Mouse (Mus musculus) hindbrain, embryonic 10.5 days (tissue): ENCODE data around the gene Nectin3. TPM values are rescaled to one million over a fixed set of nuclear protein-coding genes. Genes with fewer than 3 reads are reported as not detected.

Experiments used
- DNase-seq: peaks from one replicate; pipeline ENCODE4 v3.0.0-alpha.2; 2017; ENCODE audit warnings: low spot score
- H3K27ac ChIP-seq: fragments of 300-500 bp; sonication (generic); 2 replicates; pipeline ENCODE4 v1.5.1; 2016; ENCODE audit warnings: mild to moderate bottlenecking, moderate library complexity
- H3K27me3 ChIP-seq: fragments of 300-500 bp; sonication (generic); 2 replicates; pipeline ENCODE4 v1.6.1; 2016; ENCODE audit warnings: mild to moderate bottlenecking; ENCODE audit not compliant: poor library complexity, insufficient read depth, severe bottlenecking
- H3K36me3 ChIP-seq: fragments of 300-500 bp; sonication (generic); 2 replicates; pipeline ENCODE4 v1.6.1; 2016; ENCODE audit warnings: mild to moderate bottlenecking, moderate library complexity
- H3K4me1 ChIP-seq: fragments of 300-500 bp; sonication (generic); replicated peaks from 2 replicates; pipeline ENCODE4 v1.6.1; 2016; ENCODE audit warnings: mild to moderate bottlenecking
- H3K4me3 ChIP-seq: fragments of 300-500 bp; sonication (generic); 2 replicates; pipeline ENCODE4 v1.5.1; 2016; ENCODE audit warnings: mild to moderate bottlenecking, moderate library complexity
- H3K9me3 ChIP-seq: fragments of 300-500 bp; sonication (generic); 2 replicates; pipeline ENCODE4 v1.6.1; 2016; ENCODE audit warnings: mild to moderate bottlenecking, moderate library complexity
- WGBS: fragments of 180-500 bp; shearing (Covaris S2); methylation state at CpG from one replicate; pipeline ENCODE4 v1.1.7; 2016; 5-methylcytosine and 5-hydroxymethylcytosine counted together
- polyA plus RNA-seq: library from polyadenylated mRNA; unstranded; fragments of >200 nt; fragmentation: Nextera tagmentation; extraction: Ambion mirVana; gene quantifications from 2 replicates; pipeline ENCODE4 v1.2.1, GENCODE M21; 2016

Gene Nectin3
- 38.8 and 43.3 TPM in 2 replicates for polyA plus RNA-seq

DNA sequence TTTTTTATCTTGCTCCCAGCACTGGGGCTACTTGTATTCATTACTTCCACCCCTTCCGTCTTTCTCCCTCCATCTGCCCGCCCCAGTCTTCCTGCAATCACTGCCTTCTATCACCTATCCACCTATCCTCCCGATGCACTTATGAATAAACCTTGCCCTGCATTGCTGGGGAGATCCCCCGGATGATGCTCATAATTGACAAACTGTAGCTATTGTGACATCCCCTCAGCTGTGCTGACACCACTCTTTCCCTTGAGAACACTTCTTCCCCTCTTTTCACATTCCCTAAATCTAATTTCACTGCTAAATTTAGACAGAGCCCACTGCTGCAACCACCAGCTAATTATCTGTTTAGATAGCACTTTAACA is at the start of gene Nectin3:
Gene Nectin3, minus strand, starts transcription at position 105 of the 369 bp plus-strand sequence.
- peaks cover 6% of the 10 kb centered on the region; the same call in 1 of the 2 replicates for H3K27me3 ChIP-seq
- peak within 1 kb of the TSS; percentile 91 for H3K4me3 ChIP-seq
- peak within 1 kb of the TSS; percentile 98 for H3K27ac ChIP-seq
- no peak for DNase-seq
- H3K9me3 ChIP-seq: no peaks in the 10 kb centered on the region
- H3K36me3 ChIP-seq: no peaks in the 10 kb centered on the region
- H3K4me1 ChIP-seq: peaks cover 31% of the 10 kb centered on the region
- 5% methylated on average over 4 of the region's 4 CpGs for WGBS

DNA sequence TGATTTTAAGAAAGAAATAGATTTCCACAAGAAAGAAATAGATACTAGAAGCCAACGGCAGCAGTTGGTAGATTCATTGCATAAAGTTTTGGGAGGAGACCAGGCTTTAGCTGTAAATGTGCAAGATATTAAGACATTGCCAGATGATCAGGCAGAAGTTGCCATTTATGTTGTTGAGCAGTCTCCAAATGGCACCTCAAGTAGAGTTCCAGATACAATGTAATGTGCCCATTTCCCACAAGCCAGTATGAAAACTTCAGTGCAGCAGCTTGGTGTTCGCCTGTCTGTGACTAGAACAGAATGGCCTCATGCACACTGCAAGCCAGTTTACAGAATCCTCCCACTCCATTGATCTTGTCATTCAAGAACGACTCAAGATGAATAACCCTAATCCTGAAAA is 39.8 kb upstream of the Nectin3 start:
- Histone ChIP-seq H3K27me3 (no peaks in the 10 kb centered on the region), H3K27ac (no peak overlapping the region), H3K4me3 (no peak overlapping the region), H3K36me3 (no peaks in the 10 kb centered on the region), H3K4me1 (no peaks in the 10 kb centered on the region), H3K9me3 (no peaks in the 10 kb centered on the region)
- DNase-seq: no peak
- WGBS: 80% methylated on average over 3 of the region's 3 CpGs

DNA sequence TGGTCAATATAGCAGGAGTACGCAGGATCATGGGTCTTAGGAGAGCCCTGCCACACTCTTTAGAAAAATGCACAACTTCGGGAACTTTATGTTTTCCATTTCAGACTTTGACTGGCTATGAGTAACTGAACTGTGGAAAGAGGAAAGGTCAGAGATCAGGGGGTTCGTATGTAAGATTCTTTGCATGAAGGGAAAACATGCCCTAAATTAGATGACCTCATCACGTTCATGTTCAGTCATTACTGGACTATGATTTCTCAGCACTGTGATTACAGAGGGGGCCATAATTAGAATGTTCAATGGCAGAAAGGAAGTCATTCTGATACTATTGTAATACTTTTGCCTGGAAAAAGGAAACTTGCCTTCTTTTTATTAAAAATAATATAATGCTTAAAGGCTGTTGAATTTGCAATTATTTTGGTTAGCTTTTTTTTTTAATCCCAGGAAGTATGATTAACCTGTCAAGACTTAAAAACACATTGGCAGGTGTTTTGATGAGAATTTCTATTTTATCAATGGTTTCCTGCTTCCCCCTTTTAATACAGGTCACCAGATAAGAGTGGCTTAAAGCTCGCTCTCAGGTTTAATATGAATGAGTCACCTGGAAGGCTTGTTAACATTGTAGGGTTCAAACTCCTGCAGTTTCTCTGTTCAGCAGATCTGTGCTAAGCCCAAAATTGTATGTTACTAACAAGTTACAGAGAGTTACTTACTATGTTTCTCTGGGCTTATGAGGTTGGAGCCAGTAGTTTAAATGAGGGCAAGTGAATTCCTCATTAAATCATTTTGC is 34.3 kb upstream of the Nectin3 start:
- Histone ChIP-seq H3K9me3 (no peaks in the 10 kb centered on the region), H3K4me3 (no peak overlapping the region), H3K36me3 (no peaks in the 10 kb centered on the region), H3K27ac (no peak overlapping the region), H3K27me3 (no peaks in the 10 kb centered on the region), H3K4me1 (peaks cover 5% of the 10 kb centered on the region)
- 89% methylated on average over 5 of the region's 5 CpGs for WGBS
- DNase-seq: no peak

DNA sequence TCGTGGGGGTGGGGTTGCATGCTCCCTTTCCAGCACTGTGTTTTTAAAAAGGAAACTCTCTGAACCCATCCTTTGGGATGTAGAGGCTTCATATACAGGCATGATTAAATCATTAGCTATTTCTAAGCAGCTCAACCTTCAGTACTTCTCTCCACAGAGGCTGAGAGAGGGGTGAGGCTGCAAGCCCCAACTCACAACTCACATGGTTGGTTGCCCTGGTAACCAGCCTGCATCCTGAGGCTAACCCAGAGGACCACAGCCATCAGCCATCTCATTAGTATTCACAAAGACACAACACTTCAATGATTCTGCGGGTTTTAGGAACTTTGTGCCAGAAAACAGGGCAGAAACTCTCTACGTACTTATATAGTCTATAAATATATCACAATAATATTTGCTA is 32.7 kb upstream of the Nectin3 start:
- peaks cover 5% of the 10 kb centered on the region for H3K4me1 ChIP-seq
- no peaks in the 10 kb centered on the region for H3K36me3 ChIP-seq
- H3K9me3 ChIP-seq: no peaks in the 10 kb centered on the region
- no peak overlapping the region for H3K27ac ChIP-seq
- no peaks in the 10 kb centered on the region for H3K27me3 ChIP-seq
- DNase-seq: peak; percentile 7
- H3K4me3 ChIP-seq: no peak overlapping the region
- 64% methylated on average over 3 of the region's 3 CpGs for WGBS

DNA sequence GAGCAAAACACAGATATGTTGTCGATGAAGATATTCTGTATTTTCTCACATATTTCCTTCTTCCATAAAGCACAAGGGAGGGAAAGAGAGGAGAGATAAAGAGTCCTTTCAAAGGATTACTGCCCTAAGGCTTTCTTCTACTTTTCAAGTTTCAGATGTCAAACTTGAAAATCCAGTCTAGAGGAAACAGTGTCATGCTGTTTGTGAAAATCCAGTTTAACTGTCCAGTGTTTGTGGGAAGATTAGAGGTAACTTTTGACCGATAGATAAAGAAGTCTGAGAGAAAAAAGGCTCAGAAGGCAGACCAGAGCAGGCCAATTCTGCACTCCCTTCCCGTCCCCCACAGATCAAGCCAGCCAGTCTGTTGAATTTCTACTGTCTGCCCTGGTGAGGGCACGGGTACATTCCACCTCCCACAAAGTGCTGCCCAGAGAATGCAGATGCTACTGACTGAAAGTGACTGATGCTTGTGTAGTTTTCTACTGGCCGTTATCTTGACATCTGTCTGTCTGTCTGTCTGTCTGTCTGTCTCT is 22.6 kb upstream of the Nectin3 start:
- Histone ChIP-seq H3K4me3 (no peak overlapping the region), H3K4me1 (no peaks in the 10 kb centered on the region), H3K27me3 (no peaks in the 10 kb centered on the region), H3K36me3 (no peaks in the 10 kb centered on the region), H3K9me3 (no peaks in the 10 kb centered on the region), H3K27ac (no peak overlapping the region)
- no peak for DNase-seq
- whole genome bisulfite sequencing: 69% methylated on average over 5 of the region's 5 CpGs

DNA sequence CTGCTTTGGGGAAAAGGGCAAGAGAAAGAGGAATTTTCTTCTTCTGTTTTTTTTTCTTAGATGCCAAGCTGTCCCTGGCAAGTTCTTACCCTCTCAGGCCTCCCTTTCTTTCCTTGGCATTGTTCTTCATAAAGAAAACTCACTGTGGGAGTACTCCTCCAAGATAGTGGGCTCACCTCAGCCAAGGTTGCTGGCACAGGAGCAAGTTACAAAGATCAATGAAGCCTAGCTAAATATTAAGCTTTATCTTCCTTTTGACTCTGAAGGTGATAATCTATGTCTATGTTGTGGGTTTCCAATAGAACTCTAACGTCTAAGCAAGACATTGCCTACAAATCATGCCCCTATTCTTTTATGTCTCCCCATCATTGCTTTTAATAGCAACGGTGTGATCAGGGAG is 21.3 kb upstream of the Nectin3 start:
- Histone ChIP-seq H3K36me3 (no peaks in the 10 kb centered on the region), H3K4me3 (no peak overlapping the region), H3K27me3 (no peaks in the 10 kb centered on the region), H3K4me1 (no peaks in the 10 kb centered on the region), H3K9me3 (no peaks in the 10 kb centered on the region), H3K27ac (no peak overlapping the region)
- no peak for DNase-seq
- WGBS: 87% methylated on average over 2 of the region's 2 CpGs

DNA sequence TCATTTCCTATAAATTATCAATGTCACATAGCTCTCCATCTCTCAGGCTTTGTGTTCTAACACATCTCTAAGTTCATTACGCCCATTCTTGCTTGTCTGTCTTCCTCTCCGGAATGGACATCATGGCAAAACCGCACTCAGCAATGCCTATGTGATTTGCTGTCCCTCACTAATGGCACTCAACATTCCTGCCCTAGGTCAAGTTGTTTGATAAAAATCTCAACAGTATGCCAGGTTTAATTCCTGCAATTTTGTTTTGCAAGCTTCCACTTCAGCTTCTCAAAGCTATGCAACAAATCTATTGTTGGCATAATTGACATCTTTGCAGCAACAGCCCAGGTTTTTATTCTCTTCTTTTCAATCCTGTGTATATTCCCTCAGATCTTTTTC is 9.6 kb upstream of the Nectin3 start:
- no peak overlapping the region for H3K27ac ChIP-seq
- H3K9me3 ChIP-seq: no peaks in the 10 kb centered on the region
- WGBS: 90% methylated on average over 3 of the region's 3 CpGs
- no peaks in the 10 kb centered on the region for H3K27me3 ChIP-seq
- H3K4me3 ChIP-seq: no peak overlapping the region
- no peaks in the 10 kb centered on the region for H3K36me3 ChIP-seq
- no peaks in the 10 kb centered on the region for H3K4me1 ChIP-seq
- DNase-seq: no peak

DNA sequence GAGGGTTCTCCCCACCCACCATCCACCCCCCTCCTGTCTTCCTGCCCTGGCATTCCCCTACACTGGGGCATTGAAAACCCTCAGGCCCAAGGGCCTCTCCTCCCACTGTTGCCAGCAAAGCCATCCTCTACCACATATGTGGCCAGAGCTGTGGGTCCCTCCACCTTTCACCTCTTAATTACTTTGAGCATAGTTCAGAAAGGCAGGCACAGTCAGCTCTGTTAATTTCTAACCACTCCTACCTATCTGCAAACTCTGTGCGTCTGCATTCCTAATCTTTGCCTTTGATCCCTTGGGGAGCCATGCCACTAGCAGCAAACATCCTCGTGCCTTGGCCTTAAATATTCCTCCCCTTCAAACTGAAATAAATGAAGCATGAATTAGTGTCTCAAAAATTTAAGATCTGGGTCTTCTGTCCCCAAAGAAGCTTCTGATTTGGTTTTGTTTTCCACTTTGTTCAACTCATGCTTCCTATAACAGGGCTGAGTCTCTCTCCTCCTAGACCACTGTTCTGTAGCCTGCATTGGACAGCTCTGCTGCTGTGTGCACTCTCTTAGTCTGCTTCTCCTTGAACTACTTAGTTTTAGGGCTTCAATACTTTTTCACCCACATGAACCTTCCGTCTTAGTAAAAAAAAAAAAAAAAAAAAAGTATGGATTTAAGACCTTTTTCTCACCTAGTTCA is 9.1 kb upstream of the Nectin3 start:
- peaks cover 2% of the 10 kb centered on the region for H3K4me1 ChIP-seq
- no peak overlapping the region for H3K27ac ChIP-seq
- no peak for DNase-seq
- no peak overlapping the region for H3K4me3 ChIP-seq
- H3K36me3 ChIP-seq: no peaks in the 10 kb centered on the region
- H3K27me3 ChIP-seq: no peaks in the 10 kb centered on the region
- 45% methylated on average over 3 of the region's 3 CpGs for WGBS
- no peaks in the 10 kb centered on the region for H3K9me3 ChIP-seq

DNA sequence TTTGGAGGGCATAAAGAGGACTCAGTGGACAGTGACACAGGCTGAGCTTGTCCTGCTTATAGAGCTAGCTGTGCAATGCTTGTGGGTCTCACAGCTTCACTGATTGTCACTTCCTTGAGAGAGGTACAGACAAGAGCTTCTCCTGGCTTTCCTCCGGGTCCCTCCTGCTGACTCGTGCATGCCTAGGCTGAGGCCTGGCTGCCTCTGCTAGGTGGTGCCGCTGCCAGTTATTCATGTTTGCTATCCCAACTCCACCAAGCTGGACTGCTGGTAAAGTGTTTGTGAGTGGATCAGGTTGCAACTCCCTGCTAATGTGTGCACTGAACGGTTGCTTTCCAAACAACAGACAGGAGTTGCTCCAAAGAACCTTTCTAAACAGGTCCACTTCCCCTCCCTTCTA is 5.7 kb upstream of the Nectin3 start:
- Histone ChIP-seq H3K4me3 (no peak overlapping the region), H3K9me3 (no peaks in the 10 kb centered on the region), H3K4me1 (peaks cover 5% of the 10 kb centered on the region), H3K36me3 (no peaks in the 10 kb centered on the region), H3K27ac (no peak overlapping the region), H3K27me3 (peaks cover under 1% of the 10 kb centered on the region; the same call in 1 of the 2 replicates)
- WGBS: 84% methylated on average over 4 of the region's 4 CpGs
- DNase-seq: no peak

DNA sequence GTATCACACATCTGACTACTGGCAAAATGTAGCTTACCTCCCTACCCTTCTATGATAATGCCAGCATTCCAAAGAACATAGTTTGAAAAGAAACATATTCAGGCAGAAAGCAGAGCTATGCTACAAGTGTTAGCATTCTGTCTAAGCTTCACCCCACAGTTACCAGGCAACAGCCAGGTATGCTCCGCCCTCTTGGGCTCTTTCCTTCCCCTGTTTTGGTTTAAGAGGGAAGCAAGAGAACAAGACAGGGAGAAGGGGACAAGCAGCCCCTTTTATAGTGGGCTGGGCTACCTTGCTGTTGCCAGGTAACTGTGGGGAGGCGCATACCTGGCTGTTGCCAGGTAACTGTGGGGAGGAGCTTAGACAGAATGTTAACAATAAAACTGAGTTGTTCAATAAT is 4.0 kb upstream of the Nectin3 start:
- WGBS: 70% methylated on average over 2 of the region's 2 CpGs
- no peaks in the 10 kb centered on the region for H3K9me3 ChIP-seq

DNA sequence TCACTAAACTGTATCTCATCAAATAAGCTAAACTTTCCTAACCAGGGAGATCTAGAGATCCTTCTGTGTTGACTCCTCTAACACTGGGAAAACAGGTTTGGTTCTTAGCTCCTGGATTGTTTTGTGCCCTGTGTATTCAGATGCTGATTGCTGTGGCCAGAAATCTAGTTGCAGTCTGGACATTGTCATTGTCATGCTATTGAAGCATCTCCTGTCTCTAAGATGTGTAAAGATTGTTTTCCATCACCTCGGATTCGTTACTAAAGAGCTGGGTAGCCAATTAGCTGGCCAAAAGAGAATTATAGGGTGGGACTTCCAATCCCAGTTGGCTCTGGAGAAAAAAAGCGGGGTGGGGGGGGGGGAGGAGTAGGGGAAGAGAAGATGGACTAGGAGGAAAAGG is 2.4 kb upstream of the Nectin3 start:
- Histone ChIP-seq H3K4me1 (peaks cover 15% of the 10 kb centered on the region), H3K4me3 (no peak overlapping the region), H3K27me3 (peaks cover 6% of the 10 kb centered on the region; the same call in 1 of the 2 replicates), H3K9me3 (no peaks in the 10 kb centered on the region), H3K36me3 (no peaks in the 10 kb centered on the region), H3K27ac (no peak overlapping the region)
- no peak for DNase-seq
- WGBS: 49% methylated on average over 3 of the region's 3 CpGs

More for the DNA sequence above, 4.0 kb upstream of the Nectin3 start:
- DNase-seq: no peak
- no peak overlapping the region for H3K4me3 ChIP-seq
- peaks cover 6% of the 10 kb centered on the region; the same call in 1 of the 2 replicates for H3K27me3 ChIP-seq
- H3K4me1 ChIP-seq: peaks cover 15% of the 10 kb centered on the region
- H3K27ac ChIP-seq: no peak overlapping the region
- no peaks in the 10 kb centered on the region for H3K36me3 ChIP-seq

DNA sequence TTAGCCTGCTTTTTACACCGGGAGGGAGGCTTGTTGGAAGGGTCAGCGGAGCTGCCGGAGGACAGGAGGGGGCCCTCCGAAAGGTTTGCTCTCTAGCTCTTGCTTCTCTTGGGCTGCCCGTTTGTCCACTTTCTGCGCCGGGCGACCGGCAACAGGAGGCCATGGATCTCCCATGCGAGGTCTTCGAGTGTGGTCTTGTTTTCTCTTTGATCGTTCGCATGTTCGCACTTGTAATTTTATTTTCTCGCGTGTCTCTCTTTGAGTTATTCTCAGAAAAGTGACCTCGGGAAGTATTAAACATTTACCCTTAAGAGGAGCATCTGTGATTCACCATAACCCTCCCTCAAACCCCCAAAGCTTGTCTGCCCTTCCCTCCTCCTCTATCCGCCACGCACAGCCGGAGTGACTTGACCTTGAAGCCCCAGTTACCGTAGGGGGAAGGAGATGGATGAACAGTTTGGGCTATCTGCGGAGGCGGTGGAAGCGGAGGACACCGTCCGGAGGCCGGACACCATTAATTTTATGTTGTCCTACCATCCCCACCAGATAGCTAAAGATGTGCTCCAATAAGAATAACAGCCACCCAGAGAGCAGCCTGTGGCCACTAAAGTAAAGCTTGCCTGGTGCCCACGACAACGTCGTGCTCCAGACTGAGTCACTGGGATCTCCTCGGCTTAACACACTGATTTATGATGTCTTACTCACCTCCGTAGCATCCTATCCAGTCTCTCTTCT is 472 bp downstream of the Nectin3 start:
- peak; percentile 49 for DNase-seq
- Histone ChIP-seq H3K27me3 (peaks cover 6% of the 10 kb centered on the region; the same call in 1 of the 2 replicates), H3K27ac (peak overlapping the region; percentile 98), H3K4me3 (peak overlapping the region; percentile 91), H3K9me3 (no peaks in the 10 kb centered on the region), H3K4me1 (peaks cover 33% of the 10 kb centered on the region), H3K36me3 (no peaks in the 10 kb centered on the region)
- WGBS: under 1% methylated on average over 32 of the region's 32 CpGs
